In genomic region chr11:93101106-93101505, GRCm38 (mm10) we compare ENCODE assay signal across 15 mouse cellular contexts. TPM values are rescaled to one million over a fixed set of nuclear protein-coding genes. Genes with fewer than 3 reads are reported as not detected.
A peak's percentile ranks its signal among the peaks of the same experiment; 100 is the strongest.
DNase-seq lines count a peak whose midpoint lies in the region; ATAC-seq and TF ChIP-seq lines count a peak whose summit lies in the region.
"Had no signal": no experiment of that assay in that cellular context is flagged by ENCODE, and none has a peak within 500 bp of the region (broad histone marks: within the 10 kb centered on the region; RNA-seq: fewer than 3 reads in every experiment).

No protein-coding gene starts in this region.

- ATAC-seq in midbrain, embryonic 16.5 days: no peak
- ATAC-seq in stomach, postnatal 0 days (ENCODE audit: low FRiP score, low TSS enrichment): no peak
- ATAC-seq in heart, embryonic 12.5 days (ENCODE audit: insufficient number of reproducible peaks, low FRiP score): no peak

- TF ChIP-seq EP300 in stomach, postnatal 0 days (optimal IDR thresholded peaks at IDR 0.05): no peak

- 2% methylated on average over 2 of the region's 2 CpGs for WGBS in midbrain, embryonic 16.5 days
- WGBS in stomach, postnatal 0 days: 2% methylated on average over 2 of the region's 2 CpGs
- 3% methylated on average over 2 of the region's 2 CpGs for WGBS in heart, embryonic 12.5 days

- no peaks in the 10 kb centered on the region for H3K27me3 ChIP-seq in midbrain, embryonic 16.5 days (ENCODE audit: control insufficient read depth, insufficient read depth, low read depth, low read length)
- H3K27me3 ChIP-seq in stomach, postnatal 0 days (ENCODE audit: control insufficient read depth, insufficient read depth, low read length): peaks cover 16% of the 10 kb centered on the region
- peaks cover 69% of the 10 kb centered on the region for H3K27me3 ChIP-seq in heart, embryonic 12.5 days (replicated peaks)

- no peak overlapping the region; the same call in 1 of the 2 replicates for H3K27ac ChIP-seq in midbrain, embryonic 16.5 days (ENCODE audit: low read length)
- no peak overlapping the region for H3K27ac ChIP-seq in stomach, postnatal 0 days (replicated peaks)
- H3K27ac ChIP-seq in heart, embryonic 12.5 days (ENCODE audit: poor library complexity, severe bottlenecking): no peak overlapping the region
- H3K27ac ChIP-seq: heart, adult 2 months; kidney, postnatal 0 days had no signal

- H3K36me3 ChIP-seq in midbrain, embryonic 16.5 days (ENCODE audit: control insufficient read depth, insufficient read depth, low read length): no peaks in the 10 kb centered on the region
- no peaks in the 10 kb centered on the region for H3K36me3 ChIP-seq in stomach, postnatal 0 days (ENCODE audit: control insufficient read depth, insufficient read depth, low read length)
- no peaks in the 10 kb centered on the region for H3K36me3 ChIP-seq in heart, embryonic 12.5 days

- peak overlapping the region; percentile 77 for H3K9ac ChIP-seq in midbrain, embryonic 16.5 days (ENCODE audit: low read depth, low read length)
- no peak overlapping the region for H3K9ac ChIP-seq in stomach, postnatal 0 days (ENCODE audit: low read length)
- no peak overlapping the region for H3K9ac ChIP-seq in heart, embryonic 12.5 days

- H3K4me1 ChIP-seq in midbrain, embryonic 16.5 days (ENCODE audit: control insufficient read depth, insufficient read depth, low read length): peaks cover 6% of the 10 kb centered on the region; the same call in 1 of the 2 replicates
- H3K4me1 ChIP-seq in stomach, postnatal 0 days (replicated peaks; ENCODE audit: control insufficient read depth, insufficient read depth): no peaks in the 10 kb centered on the region
- H3K4me1 ChIP-seq in heart, embryonic 12.5 days (replicated peaks): peaks cover 23% of the 10 kb centered on the region

- TF ChIP-seq CTCF in stomach, postnatal 0 days (IDR thresholded peaks at IDR 0.05; ENCODE audit: low read depth): no peak

- no peaks in the 10 kb centered on the region for H3K9me3 ChIP-seq in midbrain, embryonic 16.5 days (replicated peaks; ENCODE audit: control insufficient read depth, low read length, poor library complexity, severe bottlenecking)
- H3K9me3 ChIP-seq in stomach, postnatal 0 days (ENCODE audit: control insufficient read depth, low read length): no peaks in the 10 kb centered on the region
- H3K9me3 ChIP-seq in heart, embryonic 12.5 days (replicated peaks): no peaks in the 10 kb centered on the region

- peak; percentile 30 to 49 for DNase-seq in left cerebral cortex, adult 18-20 months (ENCODE audit: low spot score in 2 of 2)
- no peak for DNase-seq in left cerebral cortex, adult 11 months (ENCODE audit: low spot score)
- DNase-seq in cerebellum, adult 11-12 months: peak; percentile 81
- peak; percentile 74 to 75 for DNase-seq in cerebellum, postnatal 25 days
- no peak for DNase-seq in stomach, postnatal 0 days (ENCODE audit: low spot score)
- DNase-seq in kidney, postnatal 25 days: no peak
- DNase-seq: adrenal gland, postnatal 14 days; embryo, embryonic 11 days; heart, adult 2 months; lung, adult 2 months had no signal

- H3K4me3 ChIP-seq in midbrain, embryonic 16.5 days (ENCODE audit: low read depth, low read length): peak overlapping the region; percentile 73
- no peak overlapping the region for H3K4me3 ChIP-seq in stomach, postnatal 0 days (ENCODE audit: low read depth, low read length)
- no peak overlapping the region for H3K4me3 ChIP-seq in heart, embryonic 12.5 days
- H3K4me3 ChIP-seq: heart, adult 2 months had no signal

- H3K4me2 ChIP-seq in midbrain, embryonic 16.5 days (ENCODE audit: low read length): peak overlapping the region; percentile 93
- H3K4me2 ChIP-seq in stomach, postnatal 0 days (replicated peaks; ENCODE audit: low read depth): no peak overlapping the region
- H3K4me2 ChIP-seq in heart, embryonic 12.5 days: no peak overlapping the region

RNA-seq across cellular contexts. Expression of gene Car10, which starts 3.3 kb away (rescaled TPM):
- 100 to 1,000 TPM; 138 to 154 TPM for total RNA-seq in left cerebral cortex, adult 18-20 months (2021)
- 53.7 and 65.4 TPM in 2 replicates for polyA plus RNA-seq in midbrain, embryonic 16.5 days (2015; fragmentation: Nextera tagmentation; extraction: Ambion mirVana)
- 0.04 and 0.05 TPM in 2 replicates for polyA plus RNA-seq in stomach, postnatal 0 days (2015; fragmentation: Nextera tagmentation; extraction: Ambion mirVana)
- 0.06 TPM in 1 of 2 replicates, not detected in the other for polyA plus RNA-seq in heart, embryonic 12.5 days (2016; fragmentation: Nextera tagmentation; extraction: Ambion mirVana)
- total RNA-seq: heart, adult 2 months; hematopoietic stem cell, adult 5-6 weeks; megakaryocyte-erythroid progenitor cell, adult 5-6 weeks had no signal
- polyA plus RNA-seq: heart, adult 2 months; kidney, postnatal 0 days; lung, adult 2 months had no signal

Comparison
In these comparisons a context has a peak if more than half of its experiments do, and no peak if none do; other contexts are left out.
1. DNase-seq: peak in left cerebral cortex, adult 18-20 months (2 of 2), cerebellum, adult 11-12 months (single experiment) and cerebellum, postnatal 25 days (2 of 2); none in left cerebral cortex, adult 11 months (single experiment), stomach, postnatal 0 days (single experiment) and kidney, postnatal 25 days (0 of 2).
2. RNA of gene Car10, which starts 3.3 kb away (polyA plus RNA-seq): 53.7 to 65.4 TPM in midbrain, embryonic 16.5 days; 0.06 TPM in heart, embryonic 12.5 days and 0.04 to 0.05 TPM in stomach, postnatal 0 days; every median in the first group is over 10 times any median in the second.